Mouse (Mus musculus): ENCODE results near the gene Bud23. TPM values are rescaled to one million over a fixed set of nuclear protein-coding genes. Genes with fewer than 3 reads are reported as not detected.

Bud23 gene
- polyA plus RNA-seq, 2 experiments, result 43.3 to 46.0 TPM

DNA sequence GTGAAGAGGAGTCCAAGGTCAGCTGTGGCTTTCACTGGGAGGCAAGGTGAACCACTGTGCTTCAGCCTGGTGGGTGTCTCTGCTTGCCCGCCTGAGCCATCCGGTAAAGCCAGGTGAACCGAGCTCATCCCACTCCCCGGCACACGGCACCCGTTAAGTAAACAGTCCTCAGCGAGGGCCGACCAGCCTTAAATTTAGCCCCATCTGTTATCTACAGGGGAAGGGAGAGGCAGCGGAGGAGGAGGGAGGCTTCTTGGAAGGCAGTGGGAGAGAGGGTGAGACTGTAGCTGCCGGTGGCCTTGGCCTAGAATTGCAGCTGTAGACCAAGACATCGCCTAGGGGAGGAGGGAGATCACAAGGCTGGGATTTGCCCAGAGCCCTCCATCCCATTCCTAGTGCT lies 24.0 kb downstream of the Bud23 start:
- no peaks in the 10 kb centered on the region for H3K36me3 ChIP-seq (replicated peaks; ENCODE audit: control insufficient read depth, insufficient read depth, low read depth)
- no peaks in the 10 kb centered on the region for H3K27me3 ChIP-seq (ENCODE audit: control insufficient read depth, insufficient read depth, low read length)
- no peak overlapping the region for H3K9ac ChIP-seq (replicated peaks)
- whole genome bisulfite sequencing (ENCODE audit: insufficient replicate concordance), result 27% methylated on average over 11 of the region's 11 CpGs
- no peak overlapping the region for H3K27ac ChIP-seq
- no peak for TF ChIP-seq CTCF (IDR thresholded peaks at IDR 0.05; ENCODE audit: low read depth)
- ATAC-seq (ENCODE audit: insufficient read depth) (no peak), DNase-seq (ENCODE audit: low read depth in 3 of 3, low spot score in 3 of 3) (no peak)
- no peaks in the 10 kb centered on the region for H3K9me3 ChIP-seq (ENCODE audit: control insufficient read depth, low read length)
- H3K4me2 ChIP-seq (ENCODE audit: low read depth), result no peak overlapping the region
- H3K4me3 ChIP-seq (ENCODE audit: insufficient read depth in 1 of 2, low read depth in 2 of 2, low read length in 2 of 2), result no peak overlapping the region
- H3K4me1 ChIP-seq (replicated peaks; ENCODE audit: control insufficient read depth in 2 of 2, insufficient read depth in 2 of 2, low read length in 1 of 2), result peaks cover 5 to 26% of the 10 kb centered on the region in 2 experiments

DNA sequence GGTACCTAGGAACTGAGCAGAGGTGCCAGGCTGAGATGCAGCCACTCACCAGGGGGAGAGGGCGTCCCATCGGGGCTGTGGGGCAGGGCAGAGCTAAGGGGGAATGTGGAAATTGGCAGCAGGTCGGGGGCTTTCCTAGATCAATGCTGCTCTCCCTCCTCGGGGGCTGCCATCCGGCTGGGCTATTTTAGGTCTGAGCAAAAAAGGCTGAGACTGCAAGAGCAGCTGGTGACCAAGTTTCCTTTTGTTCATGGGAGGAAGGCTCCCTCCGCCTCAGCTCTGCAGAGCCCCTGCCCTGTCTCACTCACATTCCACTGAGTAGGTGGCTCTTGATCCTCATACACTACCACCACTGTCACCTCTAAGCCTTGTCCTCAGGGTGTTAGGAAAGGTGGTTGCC lies 24.7 kb downstream of the Bud23 start:
- Histone ChIP-seq H3K9me3 (ENCODE audit: control insufficient read depth, low read length) (no peaks in the 10 kb centered on the region), H3K4me3 (ENCODE audit: insufficient read depth in 1 of 2, low read depth in 2 of 2, low read length in 2 of 2) (no peak overlapping the region), H3K4me2 (ENCODE audit: low read depth) (peak overlapping the region; percentile 12; the same call in 1 of the 2 replicates), H3K36me3 (replicated peaks; ENCODE audit: control insufficient read depth, insufficient read depth, low read depth) (no peaks in the 10 kb centered on the region), H3K27me3 (ENCODE audit: control insufficient read depth, insufficient read depth, low read length) (no peaks in the 10 kb centered on the region), H3K9ac (replicated peaks) (no peak overlapping the region), H3K27ac (no peak overlapping the region), H3K4me1 (replicated peaks; ENCODE audit: control insufficient read depth in 2 of 2, insufficient read depth in 2 of 2, low read length in 1 of 2) (peaks cover 5 to 26% of the 10 kb centered on the region in 2 experiments)
- TF ChIP-seq CTCF (IDR thresholded peaks at IDR 0.05; ENCODE audit: low read depth) (no peak), EP300 (IDR thresholded peaks at IDR 0.05; ENCODE audit: low read depth) (no peak)
- DNase-seq (ENCODE audit: low read depth in 3 of 3, low spot score in 3 of 3) (no peak), ATAC-seq (ENCODE audit: insufficient read depth) (no peak)
- WGBS (ENCODE audit: insufficient replicate concordance), result 37% methylated on average over 6 of the region's 6 CpGs

DNA sequence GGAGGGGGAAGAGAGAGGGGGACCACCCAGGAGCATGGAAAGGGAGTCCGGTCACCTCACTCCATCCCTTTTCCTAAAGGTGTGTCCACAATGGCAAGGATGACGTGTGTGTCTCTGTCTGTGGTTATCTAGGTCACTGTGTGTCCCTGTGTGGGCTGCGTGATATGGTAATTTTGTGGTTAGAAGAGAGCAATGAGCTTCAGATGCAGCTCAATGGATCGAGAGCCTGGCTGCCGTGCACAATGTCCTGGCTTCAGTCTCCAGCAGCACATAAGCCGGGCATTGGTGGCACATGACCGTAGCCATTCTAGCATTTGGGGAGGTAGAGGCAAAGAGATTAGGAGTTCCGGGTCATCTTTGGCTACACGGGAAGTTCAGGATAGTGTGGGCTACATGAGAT lies 25.2 kb downstream of the Bud23 start:
- no peak overlapping the region for H3K4me3 ChIP-seq (ENCODE audit: insufficient read depth in 1 of 2, low read depth in 2 of 2, low read length in 2 of 2)
- H3K27me3 ChIP-seq (ENCODE audit: control insufficient read depth, insufficient read depth, low read length), result no peaks in the 10 kb centered on the region
- no peaks in the 10 kb centered on the region for H3K9me3 ChIP-seq (ENCODE audit: control insufficient read depth, low read length)
- H3K36me3 ChIP-seq (replicated peaks; ENCODE audit: control insufficient read depth, insufficient read depth, low read depth), result no peaks in the 10 kb centered on the region
- DNase-seq (ENCODE audit: low read depth in 3 of 3, low spot score in 3 of 3) (no peak), ATAC-seq (ENCODE audit: insufficient read depth) (0 out of 2 replicates have a peak, but pooled peaks have one; percentile 14)
- peaks cover 5 to 26% of the 10 kb centered on the region in 2 experiments for H3K4me1 ChIP-seq (replicated peaks; ENCODE audit: control insufficient read depth in 2 of 2, insufficient read depth in 2 of 2, low read length in 1 of 2)
- 31% methylated on average over 9 of the region's 9 CpGs for WGBS (ENCODE audit: insufficient replicate concordance)
- peak overlapping the region; percentile 12; the same call in 1 of the 2 replicates for H3K4me2 ChIP-seq (ENCODE audit: low read depth)
- TF ChIP-seq EP300 (IDR thresholded peaks at IDR 0.05; ENCODE audit: low read depth) (no peak), CTCF (IDR thresholded peaks at IDR 0.05; ENCODE audit: low read depth) (no peak)
- no peak overlapping the region for H3K9ac ChIP-seq (replicated peaks)
- H3K27ac ChIP-seq, result no peak overlapping the region

DNA sequence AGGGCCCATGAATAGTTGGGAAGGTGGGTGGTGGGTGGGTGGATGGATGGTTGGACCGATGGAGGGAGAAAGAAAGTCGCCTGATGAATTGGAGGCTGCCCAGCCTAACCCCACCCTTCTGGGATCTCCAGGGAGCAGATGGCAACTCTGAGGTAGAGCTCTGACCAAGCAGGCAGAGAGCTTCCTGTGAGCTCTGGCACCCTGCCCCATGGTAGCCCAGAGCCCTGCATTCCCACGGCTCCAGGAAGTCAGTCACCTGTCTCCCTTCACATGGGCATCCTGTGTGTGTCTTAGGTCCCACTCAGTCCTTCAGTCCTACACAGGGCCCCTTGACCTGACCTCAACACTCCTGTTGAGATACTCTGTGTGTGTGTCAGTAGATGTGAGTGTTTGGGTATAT lies 26.8 kb downstream of the Bud23 start:
- Histone ChIP-seq H3K36me3 (replicated peaks; ENCODE audit: control insufficient read depth, insufficient read depth, low read depth) (no peaks in the 10 kb centered on the region), H3K4me1 (replicated peaks; ENCODE audit: control insufficient read depth in 2 of 2, insufficient read depth in 2 of 2, low read length in 1 of 2) (peaks cover 5 to 25% of the 10 kb centered on the region in 2 experiments), H3K4me3 (ENCODE audit: insufficient read depth in 1 of 2, low read depth in 2 of 2, low read length in 2 of 2) (no peak overlapping the region), H3K4me2 (ENCODE audit: low read depth) (no peak overlapping the region), H3K9me3 (ENCODE audit: control insufficient read depth, low read length) (no peaks in the 10 kb centered on the region), H3K27ac (no peak overlapping the region), H3K27me3 (ENCODE audit: control insufficient read depth, insufficient read depth, low read length) (no peaks in the 10 kb centered on the region), H3K9ac (replicated peaks) (no peak overlapping the region)
- ATAC-seq (ENCODE audit: insufficient read depth) (no peak), DNase-seq (ENCODE audit: low read depth in 3 of 3, low spot score in 3 of 3) (no peak)
- TF ChIP-seq EP300 (IDR thresholded peaks at IDR 0.05; ENCODE audit: low read depth) (no peak), CTCF (IDR thresholded peaks at IDR 0.05; ENCODE audit: low read depth) (no peak)
- 69% methylated on average over 3 of the region's 3 CpGs for WGBS (ENCODE audit: insufficient replicate concordance)

DNA sequence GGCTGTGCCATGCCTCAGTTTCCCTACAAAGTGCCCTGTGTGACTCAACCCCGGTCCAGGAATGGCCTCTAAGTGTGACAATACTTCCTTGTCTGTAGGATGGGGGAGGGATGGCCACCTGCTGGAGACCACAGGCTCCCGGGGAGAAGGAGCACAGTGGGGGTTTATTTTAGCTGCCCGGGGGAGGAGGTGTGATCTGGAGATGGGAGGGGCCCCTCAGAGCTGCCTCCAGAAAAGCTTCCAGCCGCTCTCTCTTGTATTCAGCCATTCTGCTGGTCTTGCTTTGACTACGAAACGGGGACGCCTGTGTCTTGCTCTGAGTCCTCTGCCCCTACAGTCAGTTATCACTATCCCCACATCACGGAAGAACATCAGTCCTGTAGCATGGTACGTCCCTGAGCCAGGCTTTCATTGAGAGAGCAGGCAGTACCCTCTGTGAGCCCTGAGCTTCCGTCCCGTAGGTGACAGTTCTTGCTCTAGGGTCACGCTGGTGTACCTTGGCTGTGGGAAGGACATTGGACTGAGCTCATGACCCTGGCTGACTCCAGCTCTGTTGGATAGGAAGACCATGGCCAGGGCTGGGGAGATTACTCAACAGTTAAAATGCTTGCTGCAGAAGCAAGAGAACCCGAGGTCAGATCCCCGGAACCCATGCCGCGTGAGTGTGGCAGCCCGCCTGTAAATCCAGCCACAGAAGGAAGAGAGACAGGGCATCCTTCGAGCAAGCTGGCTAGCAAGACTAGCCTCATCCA lies 29.0 kb downstream of the Bud23 start:
- peak in 1 of 3 experiments; percentile 30 for DNase-seq (ENCODE audit: low read depth in 3 of 3, low spot score in 3 of 3)
- Histone ChIP-seq H3K4me3 (ENCODE audit: insufficient read depth in 1 of 2, low read depth in 2 of 2, low read length in 2 of 2) (no peak overlapping the region), H3K9me3 (ENCODE audit: control insufficient read depth, low read length) (no peaks in the 10 kb centered on the region), H3K27me3 (ENCODE audit: control insufficient read depth, insufficient read depth, low read length) (no peaks in the 10 kb centered on the region), H3K27ac (no peak overlapping the region), H3K4me1 (replicated peaks; ENCODE audit: control insufficient read depth in 2 of 2, insufficient read depth in 2 of 2, low read length in 1 of 2) (peaks cover 5 to 17% of the 10 kb centered on the region in 2 experiments), H3K4me2 (ENCODE audit: low read depth) (peak overlapping the region; percentile 8; the same call in 1 of the 2 replicates), H3K36me3 (replicated peaks; ENCODE audit: control insufficient read depth, insufficient read depth, low read depth) (no peaks in the 10 kb centered on the region), H3K9ac (replicated peaks) (no peak overlapping the region)
- 49% methylated on average over 18 of the region's 18 CpGs for WGBS (ENCODE audit: insufficient replicate concordance)
- ATAC-seq (ENCODE audit: insufficient read depth), result peak; percentile 46; the same call in 1 of the 2 replicates
- TF ChIP-seq CTCF (IDR thresholded peaks at IDR 0.05; ENCODE audit: low read depth) (no peak), EP300 (IDR thresholded peaks at IDR 0.05; ENCODE audit: low read depth) (no peak)
